8 mouse cellular contexts compared by ENCODE assay signal in the genomic region with DNA sequence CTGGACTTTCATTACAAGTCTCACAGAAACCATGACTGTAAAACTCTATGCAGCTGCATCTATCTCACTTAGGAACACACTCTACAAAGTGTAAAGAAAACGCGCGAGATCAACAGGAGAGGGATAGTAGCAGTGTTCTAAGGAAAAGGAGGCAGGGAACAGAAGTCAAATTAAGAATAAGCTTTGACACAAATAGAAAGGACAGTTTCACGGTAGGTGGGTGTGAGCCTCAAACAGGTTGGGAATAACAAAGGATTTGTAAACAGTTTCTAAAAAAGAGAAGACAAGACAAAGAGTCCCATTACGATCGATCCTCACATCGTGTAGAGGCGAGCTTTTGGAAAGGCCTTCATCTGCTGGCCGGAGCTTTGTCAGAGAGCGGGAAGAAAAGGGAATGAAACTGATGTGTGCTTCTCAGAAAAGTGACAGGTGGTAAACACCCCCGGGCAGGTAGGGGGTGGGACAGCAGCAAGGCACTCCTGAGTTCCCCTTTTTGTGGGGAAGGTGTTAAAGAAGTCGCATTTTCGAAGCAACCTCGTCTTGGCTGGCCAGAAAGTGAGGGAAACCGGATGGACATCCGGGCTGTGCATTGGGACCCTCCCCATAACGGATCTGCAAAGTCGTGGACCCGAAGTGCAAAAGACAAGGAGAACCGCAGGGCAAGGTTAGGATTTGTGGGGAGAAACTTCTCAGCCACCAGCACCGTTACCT. TPM values are rescaled to one million over a fixed set of nuclear protein-coding genes. Genes with fewer than 3 reads are reported as not detected.
DNase-seq lines count a peak whose midpoint lies in the region; ATAC-seq and TF ChIP-seq lines count a peak whose summit lies in the region.

No protein-coding gene starts in this region.

- peak overlapping the region; percentile 85 for H3K9ac ChIP-seq in forebrain, embryonic 12.5 days
- peak overlapping the region; percentile 70 for H3K9ac ChIP-seq in liver, embryonic 12.5 days
- peak overlapping the region; percentile 87 for H3K9ac ChIP-seq in stomach, embryonic 14.5 days (replicated peaks; ENCODE audit: low read depth, low read length)

- peaks cover 8% of the 10 kb centered on the region; the same call in 1 of the 2 replicates for H3K36me3 ChIP-seq in spleen, adult 2 months (ENCODE audit: control insufficient read depth, insufficient read depth, low read length)
- peaks cover 18% of the 10 kb centered on the region for H3K36me3 ChIP-seq in forebrain, embryonic 12.5 days (replicated peaks)
- H3K36me3 ChIP-seq in liver, embryonic 12.5 days, result peaks cover 25% of the 10 kb centered on the region
- H3K36me3 ChIP-seq in stomach, embryonic 14.5 days (ENCODE audit: control insufficient read depth, insufficient read depth, low read length), result peaks cover 11% of the 10 kb centered on the region; the same call in 1 of the 2 replicates

- no peaks in the 10 kb centered on the region for H3K9me3 ChIP-seq in forebrain, embryonic 12.5 days
- H3K9me3 ChIP-seq in liver, embryonic 12.5 days (replicated peaks), result no peaks in the 10 kb centered on the region
- no peaks in the 10 kb centered on the region for H3K9me3 ChIP-seq in stomach, embryonic 14.5 days (ENCODE audit: control insufficient read depth, low read depth, low read length)

- H3K27ac ChIP-seq in spleen, adult 2 months (ENCODE audit: insufficient read depth, low read length), result peak overlapping the region; percentile 75
- H3K27ac ChIP-seq in forebrain, embryonic 12.5 days, result no peak overlapping the region
- H3K27ac ChIP-seq in liver, embryonic 12.5 days, result peak overlapping the region; percentile 37; the same call in 1 of the 2 replicates
- H3K27ac ChIP-seq in stomach, embryonic 14.5 days (ENCODE audit: low read length), result no peak overlapping the region

- no peak for TF ChIP-seq POLR2A in spleen, adult 2 months (IDR thresholded peaks at IDR 0.05; ENCODE audit: low read depth, low read length)

- no peaks in the 10 kb centered on the region for H3K27me3 ChIP-seq in spleen, adult 2 months (ENCODE audit: control insufficient read depth, insufficient read depth, low read length)
- peaks cover 5% of the 10 kb centered on the region; the same call in 1 of the 2 replicates for H3K27me3 ChIP-seq in forebrain, embryonic 12.5 days
- H3K27me3 ChIP-seq in liver, embryonic 12.5 days (replicated peaks), result no peaks in the 10 kb centered on the region
- no peaks in the 10 kb centered on the region for H3K27me3 ChIP-seq in stomach, embryonic 14.5 days (ENCODE audit: control insufficient read depth, insufficient read depth, low read length)

- peaks cover 6% of the 10 kb centered on the region; the same call in 1 of the 2 replicates for H3K4me1 ChIP-seq in spleen, adult 2 months (ENCODE audit: control insufficient read depth, insufficient read depth, insufficient read length)
- peaks cover 20% of the 10 kb centered on the region for H3K4me1 ChIP-seq in forebrain, embryonic 12.5 days
- H3K4me1 ChIP-seq in liver, embryonic 12.5 days, result peaks cover 40% of the 10 kb centered on the region
- peaks cover 14% of the 10 kb centered on the region for H3K4me1 ChIP-seq in stomach, embryonic 14.5 days (ENCODE audit: control insufficient read depth, insufficient read depth, low read length)

- peak overlapping the region; percentile 89 for H3K4me2 ChIP-seq in forebrain, embryonic 12.5 days
- H3K4me2 ChIP-seq in liver, embryonic 12.5 days, result peak overlapping the region; percentile 72
- peak overlapping the region; percentile 56 for H3K4me2 ChIP-seq in stomach, embryonic 14.5 days (replicated peaks; ENCODE audit: low read depth, low read length)

- peak overlapping the region; percentile 86 for H3K4me3 ChIP-seq in spleen, adult 2 months (ENCODE audit: extremely low read depth, insufficient read depth, insufficient read length)
- peak overlapping the region; percentile 72 for H3K4me3 ChIP-seq in forebrain, embryonic 12.5 days (replicated peaks)
- H3K4me3 ChIP-seq in liver, embryonic 12.5 days, result peak overlapping the region; percentile 79
- peak overlapping the region; percentile 84 for H3K4me3 ChIP-seq in stomach, embryonic 14.5 days (ENCODE audit: low read depth, low read length)

- ATAC-seq in forebrain, embryonic 12.5 days (ENCODE audit: low FRiP score), result peak; percentile 2
- ATAC-seq in liver, embryonic 12.5 days, result no peak
- peak; percentile 5; the same call in 1 of the 2 replicates for ATAC-seq in stomach, embryonic 14.5 days (ENCODE audit: insufficient number of reproducible peaks, insufficient read depth, low FRiP score, low read depth)

- WGBS in spleen, adult 2 months, result 15% methylated on average over 21 of the region's 21 CpGs
- whole genome bisulfite sequencing in forebrain, embryonic 12.5 days, result 13% methylated on average over 21 of the region's 21 CpGs
- 13% methylated on average over 21 of the region's 21 CpGs for WGBS in liver, embryonic 12.5 days (ENCODE audit: insufficient replicate concordance)
- 9% methylated on average over 21 of the region's 21 CpGs for WGBS in stomach, embryonic 14.5 days

- TF ChIP-seq CTCF in spleen, adult 2 months (IDR thresholded peaks at IDR 0.05; ENCODE audit: extremely low read depth, insufficient read depth, insufficient read length, insufficient replicate concordance), result no peak

- no peak for DNase-seq in spleen, adult 2 months (ENCODE audit: low read depth in 1 of 2, low spot score in 2 of 2)
- no peak for DNase-seq in spleen, postnatal 14 days (ENCODE audit: low spot score in 2 of 2)
- DNase-seq in cerebellum, adult 9-11 months, result no peak
- DNase-seq in kidney, postnatal 10 days, result no peak
- DNase-seq in adipocyte (ENCODE audit: low spot score), result no peak

RNA-seq across cellular contexts. Expression of gene Tgds, which starts 0.5 kb away (rescaled TPM):
- 4.0 and 5.3 TPM in 2 replicates for polyA plus RNA-seq in spleen, adult 2 months (2012; rRNA removed)
- 24.7 and 26.9 TPM in 2 replicates for polyA plus RNA-seq in forebrain, embryonic 12.5 days (2016; fragmentation: Nextera tagmentation; extraction: Ambion mirVana)
- 23.0 and 23.2 TPM in 2 replicates for polyA plus RNA-seq in liver, embryonic 12.5 days (2016; fragmentation: Nextera tagmentation; extraction: Ambion mirVana)
- 35.2 and 37.3 TPM in 2 replicates for polyA plus RNA-seq in stomach, embryonic 14.5 days (2014; fragmentation: Nextera tagmentation; extraction: Ambion mirVana)

RNA-seq across cellular contexts. Expression of gene Gpr180, which starts 4.9 kb away (rescaled TPM):
- 14.5 and 15.1 TPM in 2 replicates for polyA plus RNA-seq in spleen, adult 2 months (2012; rRNA removed)
- polyA plus RNA-seq in forebrain, embryonic 12.5 days (2016; fragmentation: Nextera tagmentation; extraction: Ambion mirVana), result 29.9 and 31.9 TPM in 2 replicates
- 18.0 and 19.2 TPM in 2 replicates for polyA plus RNA-seq in liver, embryonic 12.5 days (2016; fragmentation: Nextera tagmentation; extraction: Ambion mirVana)
- polyA plus RNA-seq in stomach, embryonic 14.5 days (2014; fragmentation: Nextera tagmentation; extraction: Ambion mirVana), result 60.2 and 65.6 TPM in 2 replicates

Comparison
In these comparisons a context has a peak if more than half of its experiments do, and no peak if none do; other contexts are left out.
1. H3K27ac ChIP-seq: peak in spleen, adult 2 months (single experiment) and liver, embryonic 12.5 days (single experiment); none in forebrain, embryonic 12.5 days (single experiment) and stomach, embryonic 14.5 days (single experiment).
2. Peak in every context shown above with its lines, with median percentiles within 50 percentile points of each other: H3K4me3 ChIP-seq, H3K4me2 ChIP-seq and H3K9ac ChIP-seq.